Mouse (Mus musculus): ENCODE measurements around the gene Adamts13. TPM values are rescaled to one million over a fixed set of nuclear protein-coding genes. Genes with fewer than 3 reads are reported as not detected.

Adamts13 gene
- total RNA-seq, 2 experiments from 2014 or later = not detected

Other genes with a start within 250 kb of the Adamts13 start
- gene Abo, start 108.4 kb upstream of the Adamts13 start, total RNA-seq (2021) = not detected
- 10 to 100 TPM; 11.9 to 13.3 TPM for gene Surf6, start 70.5 kb upstream of the Adamts13 start, total RNA-seq (2021)
- 10 to 100 TPM; 19.2 to 19.7 TPM for gene Med22, start 62.7 kb upstream of the Adamts13 start, total RNA-seq (2021)
- gene Rpl7a, start 62.7 kb upstream of the Adamts13 start, total RNA-seq (2021) = 100 to 1,000 TPM; 309 to 346 TPM
- gene Surf2, start 57.0 kb upstream of the Adamts13 start, total RNA-seq (2021) = 10 to 100 TPM; 15.3 to 17.2 TPM
- 10 to 100 TPM; 35.0 to 37.8 TPM for gene Surf1, start 56.9 kb upstream of the Adamts13 start, total RNA-seq (2021)
- gene Surf4, start 39.5 kb upstream of the Adamts13 start, total RNA-seq (2021) = 10 to 100 TPM; 84.4 to 85.1 TPM
- not detected for gene Stkld1, start 39.4 kb upstream of the Adamts13 start, total RNA-seq (2021)
- 10 to 100 TPM; 13.3 to 16.2 TPM for gene Rexo4, start 9.0 kb upstream of the Adamts13 start, total RNA-seq (2021)
- 10 to 100 TPM; 21.2 to 21.4 TPM for gene Cacfd1, start 36.5 kb downstream of the Adamts13 start, total RNA-seq (2021)
- under 1 TPM; 0.11 to 0.62 TPM for gene Slc2a6, start 54.6 kb downstream of the Adamts13 start, total RNA-seq (2021)
- gene Mymk, start 98.8 kb downstream of the Adamts13 start, total RNA-seq (2021) = 10 to 100 TPM; 30.5 to 36.4 TPM
- gene Adamtsl2, start 106.0 kb downstream of the Adamts13 start, total RNA-seq (2021) = 10 to 100 TPM in 1 of 2 experiments, 1 to 10 TPM in 1; 6.3 to 10.5 TPM
- gene Fam163b, start 169.1 kb downstream of the Adamts13 start, total RNA-seq (2021) = under 1 TPM; 0.07 to 0.08 TPM
- gene Dbh, start 191.8 kb downstream of the Adamts13 start, total RNA-seq (2021) = under 1 TPM in 1 of 2 experiments, not detected in 1; 0.12 TPM

Data from gastrocnemius, postnatal 14 days (tissue).